Mouse (Mus musculus) hindbrain, embryonic 15.5 days (tissue): ENCODE measurements around the gene C1ql1. TPM values are rescaled to one million over a fixed set of nuclear protein-coding genes. Genes with fewer than 3 reads are reported as not detected.
A peak's percentile ranks its signal among the peaks of the same experiment; 100 is the strongest.

Source experiments
- ATAC-seq: fragments of 200-750 bp; cut with Nextera tagmentation; 2 replicates; pipeline ENCODE4 v1.8.0; 2017; ENCODE audit warnings: low read depth, moderate number of reproducible peaks, moderate TSS enrichment; ENCODE audit not compliant: low FRiP score
- H3K27ac ChIP-seq: fragments of 300-500 bp; sonication (generic); replicated peaks from 2 replicates; pipeline ENCODE4 v1.5.1; 2015; ENCODE audit warnings: mild to moderate bottlenecking, inconsistent platforms
- H3K27me3 ChIP-seq: fragments of 300-500 bp; sonication (generic); 2 replicates; pipeline ENCODE4 v1.6.1; 2015; ENCODE audit warnings: control low read depth, inconsistent platforms
- H3K36me3 ChIP-seq: fragments of 300-500 bp; sonication (generic); 2 replicates; pipeline ENCODE4 v1.6.1; 2015; ENCODE audit warnings: control low read depth, inconsistent platforms
- H3K4me1 ChIP-seq: fragments of 300-500 bp; sonication (generic); replicated peaks from 2 replicates; pipeline ENCODE4 v1.6.1; 2015; ENCODE audit warnings: control low read depth, inconsistent platforms
- H3K4me2 ChIP-seq: fragments of 300-500 bp; sonication (generic); 2 replicates; pipeline ENCODE4 v1.6.1; 2015; ENCODE audit warnings: moderate library complexity, mild to moderate bottlenecking, inconsistent platforms
- H3K4me3 ChIP-seq: fragments of 300-500 bp; sonication (generic); 2 replicates; pipeline ENCODE4 v1.5.1; 2015; ENCODE audit warnings: mild to moderate bottlenecking, inconsistent platforms
- H3K9ac ChIP-seq: fragments of 300-500 bp; sonication (generic); 2 replicates; pipeline ENCODE4 v1.6.1; 2015; ENCODE audit warnings: inconsistent platforms
- H3K9me3 ChIP-seq: fragments of 300-500 bp; sonication (generic); 2 replicates; pipeline ENCODE4 v1.6.1; 2016; ENCODE audit warnings: control low read depth, inconsistent platforms
- WGBS: fragments of 180-500 bp; shearing (Covaris S2); methylation state at CpG from one replicate; pipeline ENCODE4 v1.1.7; 2015; 5-methylcytosine and 5-hydroxymethylcytosine counted together
- polyA plus RNA-seq: library from polyadenylated mRNA; unstranded; fragments of >200 nt; fragmentation: Nextera tagmentation; extraction: Ambion mirVana; gene quantifications from 2 replicates; pipeline ENCODE4 v1.2.1, GENCODE M21; 2015

The C1ql1 gene
- polyA plus RNA-seq, 1 experiment from 2014 or later: 11.1 TPM

DNA sequence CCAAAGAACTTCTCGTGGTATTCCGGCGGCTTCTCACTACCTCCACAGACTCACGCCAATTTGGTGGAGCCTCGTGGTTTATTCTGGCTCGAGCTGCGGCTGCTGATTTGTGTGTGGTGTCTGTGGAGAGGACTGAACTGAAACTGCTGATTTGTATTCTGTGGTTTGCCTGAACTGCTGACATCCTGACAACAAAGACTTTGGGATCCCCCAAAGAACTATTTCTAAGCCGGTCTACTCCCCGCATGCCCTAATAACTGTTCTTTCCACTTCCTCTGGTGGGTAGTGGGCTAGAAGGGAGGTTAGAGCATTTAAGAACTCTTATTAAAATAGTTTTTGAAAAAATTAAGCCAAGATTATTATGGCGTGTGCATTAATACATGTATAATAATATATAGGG lies 15.8 kb downstream of the C1ql1 start:
- H3K4me2 ChIP-seq: no peak overlapping the region
- H3K27ac ChIP-seq: no peak overlapping the region
- WGBS: 88% methylated on average over 10 of the region's 10 CpGs
- H3K27me3 ChIP-seq: no peaks in the 10 kb centered on the region
- H3K4me1 ChIP-seq: no peaks in the 10 kb centered on the region
- H3K9ac ChIP-seq: no peak overlapping the region
- no peak overlapping the region for H3K4me3 ChIP-seq
- no peak for ATAC-seq
- H3K36me3 ChIP-seq: no peaks in the 10 kb centered on the region
- no peaks in the 10 kb centered on the region for H3K9me3 ChIP-seq

- Histone ChIP-seq H3K36me3 (no peaks in the 10 kb centered on the region), H3K4me3 (peak overlapping the region; percentile 54), H3K9me3 (no peaks in the 10 kb centered on the region), H3K4me2 (peak overlapping the region; percentile 77), H3K9ac (peak overlapping the region; percentile 43), H3K27me3 (no peaks in the 10 kb centered on the region), H3K4me1 (peaks cover 14% of the 10 kb centered on the region), H3K27ac (peak overlapping the region; percentile 77)
- ATAC-seq: no peak; the same call in 1 of the 2 replicates
- 2% methylated on average over 10 of the region's 10 CpGs for WGBS
Measured at GRCm38 (mm10) chr11:102925351-102925717, 21.2 kb downstream of the C1ql1 start.

DNA sequence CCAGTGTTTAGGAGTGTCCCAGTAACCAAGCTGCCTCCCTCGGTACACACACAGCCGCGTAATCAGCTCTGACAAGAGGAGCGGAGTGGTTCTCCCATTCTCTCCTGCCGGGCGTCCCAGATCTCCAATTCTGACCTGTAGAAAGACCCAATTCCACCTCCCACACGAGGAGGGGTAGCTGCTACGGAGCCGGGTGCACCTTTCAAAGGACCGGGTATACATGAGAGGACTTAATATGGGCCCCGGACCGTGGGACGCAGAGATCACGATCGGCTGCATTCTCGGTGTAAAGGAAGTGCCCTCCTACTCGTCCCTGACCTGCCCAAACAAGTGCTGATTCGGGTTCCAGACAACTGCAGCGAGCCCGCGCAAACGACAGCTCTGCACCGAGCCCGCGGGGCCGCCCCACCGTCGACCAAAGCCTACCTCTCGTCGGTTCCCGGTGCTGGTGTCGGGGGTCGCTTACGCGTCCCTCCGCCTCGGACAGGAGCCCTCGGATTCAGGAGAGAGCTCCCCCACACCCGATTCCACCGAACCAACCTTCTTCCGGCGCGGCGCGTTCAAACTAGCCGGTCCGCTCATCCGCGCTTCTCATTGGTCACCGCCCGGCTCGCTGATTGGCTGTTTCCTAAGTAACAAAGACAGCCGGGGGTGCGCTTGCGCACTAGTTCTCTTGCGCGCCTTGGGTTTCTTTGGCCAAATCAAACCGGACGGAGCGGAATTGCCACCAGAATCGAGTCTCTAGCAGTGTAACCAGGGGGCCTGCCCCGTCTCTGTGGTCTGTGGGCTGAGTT lies 21.7 kb downstream of the C1ql1 start, which contains the start of gene Kif18b:
Gene Kif18b (minus strand): TSS at position 568 of the 794 bp plus-strand sequence.
- Histone ChIP-seq H3K4me3 (peak within 1 kb of the TSS; percentile 54), H3K9ac (peak within 1 kb of the TSS; percentile 43), H3K4me2 (peak within 1 kb of the TSS; percentile 77), H3K4me1 (peaks cover 14% of the 10 kb centered on the region), H3K27ac (peak within 1 kb of the TSS; percentile 77), H3K27me3 (no peaks in the 10 kb centered on the region), H3K36me3 (no peaks in the 10 kb centered on the region), H3K9me3 (no peaks in the 10 kb centered on the region)
- WGBS: under 1% methylated on average over 62 of the region's 62 CpGs
- ATAC-seq: peak; percentile 94

- no peak overlapping the region for H3K9ac ChIP-seq
- no peak for ATAC-seq
- no peak overlapping the region for H3K27ac ChIP-seq
- H3K27me3 ChIP-seq: no peaks in the 10 kb centered on the region
- 59% methylated on average over 6 of the region's 6 CpGs for WGBS
- no peak overlapping the region for H3K4me3 ChIP-seq
- no peaks in the 10 kb centered on the region for H3K36me3 ChIP-seq
- H3K4me1 ChIP-seq: peaks cover 14% of the 10 kb centered on the region
- H3K9me3 ChIP-seq: no peaks in the 10 kb centered on the region
- no peak overlapping the region for H3K4me2 ChIP-seq
Measured at GRCm38 (mm10) chr11:102921491-102921890, 25.0 kb downstream of the C1ql1 start.

- peaks cover 9% of the 10 kb centered on the region for H3K4me1 ChIP-seq
- H3K27ac ChIP-seq: no peak overlapping the region
- H3K9me3 ChIP-seq: no peaks in the 10 kb centered on the region
- no peaks in the 10 kb centered on the region for H3K36me3 ChIP-seq
- 72% methylated on average over 4 of the region's 4 CpGs for WGBS
- H3K4me3 ChIP-seq: no peak overlapping the region
- no peaks in the 10 kb centered on the region for H3K27me3 ChIP-seq
- no peak overlapping the region for H3K9ac ChIP-seq
- no peak overlapping the region for H3K4me2 ChIP-seq
- ATAC-seq: no peak
Measured at GRCm38 (mm10) chr11:102918077-102918476, 28.4 kb downstream of the C1ql1 start.

- ATAC-seq: no peak
- H3K4me2 ChIP-seq: no peak overlapping the region
- 92% methylated on average over 9 of the region's 9 CpGs for WGBS
- no peaks in the 10 kb centered on the region for H3K27me3 ChIP-seq
- no peak overlapping the region for H3K9ac ChIP-seq
- no peaks in the 10 kb centered on the region for H3K4me1 ChIP-seq
- H3K27ac ChIP-seq: no peak overlapping the region
- H3K9me3 ChIP-seq: no peaks in the 10 kb centered on the region
- no peaks in the 10 kb centered on the region for H3K36me3 ChIP-seq
- H3K4me3 ChIP-seq: no peak overlapping the region
Measured at GRCm38 (mm10) chr11:102915380-102915779, 31.1 kb downstream of the C1ql1 start.

GRCm38 (mm10) chr11:102911376-102911775 lies 35.1 kb downstream of the C1ql1 start:
- H3K27ac ChIP-seq: no peak overlapping the region
- no peaks in the 10 kb centered on the region for H3K9me3 ChIP-seq
- WGBS: 67% methylated on average over 7 of the region's 7 CpGs
- H3K36me3 ChIP-seq: no peaks in the 10 kb centered on the region
- no peaks in the 10 kb centered on the region for H3K27me3 ChIP-seq
- no peaks in the 10 kb centered on the region for H3K4me1 ChIP-seq
- H3K4me2 ChIP-seq: no peak overlapping the region
- no peak overlapping the region for H3K9ac ChIP-seq
- ATAC-seq: no peak
- H3K4me3 ChIP-seq: no peak overlapping the region

DNA sequence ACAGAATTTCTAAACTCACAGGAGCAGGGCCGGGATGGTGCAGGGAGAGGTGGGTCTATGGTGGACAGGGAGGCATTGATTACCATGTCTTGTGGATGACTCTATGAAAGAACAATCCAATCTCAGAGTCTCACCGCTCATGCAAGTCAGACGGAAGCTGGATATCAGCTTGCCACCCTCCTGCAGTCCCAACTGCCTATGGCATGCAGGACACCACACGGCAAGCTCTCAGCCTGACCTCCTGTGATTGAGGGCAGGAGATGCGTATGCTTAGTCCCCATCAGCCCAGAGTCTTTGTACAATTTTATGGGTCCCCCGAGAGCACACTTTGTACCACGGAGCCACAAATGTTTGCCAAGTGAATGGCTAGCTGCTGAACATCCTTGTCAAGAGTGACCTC lies 42.8 kb downstream of the C1ql1 start:
- no peaks in the 10 kb centered on the region; the same call in 1 of the 2 replicates for H3K27me3 ChIP-seq
- peaks cover 10% of the 10 kb centered on the region for H3K4me1 ChIP-seq
- 69% methylated on average over 7 of the region's 7 CpGs for WGBS
- H3K27ac ChIP-seq: no peak overlapping the region
- no peaks in the 10 kb centered on the region for H3K36me3 ChIP-seq
- no peak for ATAC-seq
- H3K9ac ChIP-seq: no peak overlapping the region
- H3K9me3 ChIP-seq: no peaks in the 10 kb centered on the region
- H3K4me2 ChIP-seq: no peak overlapping the region
- no peak overlapping the region for H3K4me3 ChIP-seq

DNA sequence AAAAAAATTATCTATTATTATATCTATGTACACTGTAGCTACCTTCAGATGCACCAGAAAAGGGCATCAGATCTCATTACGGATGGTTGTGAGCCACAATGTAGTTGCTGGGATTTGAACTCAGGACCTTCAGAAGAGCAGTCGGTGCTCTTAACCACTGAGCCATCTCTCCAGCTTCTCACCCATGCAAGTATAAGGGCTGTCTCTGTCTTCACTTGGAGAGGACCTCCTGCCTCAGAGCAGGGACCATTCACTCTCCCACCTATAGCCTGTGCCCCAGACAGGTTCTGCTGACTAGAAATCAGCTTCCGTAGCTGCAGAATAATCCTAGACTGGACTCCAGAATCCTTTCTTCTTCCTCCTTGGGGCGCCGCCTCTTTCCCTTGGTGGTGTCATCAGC lies 44.4 kb downstream of the C1ql1 start:
- H3K9ac ChIP-seq: no peak overlapping the region
- H3K27me3 ChIP-seq: no peaks in the 10 kb centered on the region; the same call in 1 of the 2 replicates
- no peak overlapping the region for H3K27ac ChIP-seq
- peaks cover 19% of the 10 kb centered on the region for H3K4me1 ChIP-seq
- H3K4me2 ChIP-seq: no peak overlapping the region
- ATAC-seq: no peak
- no peaks in the 10 kb centered on the region for H3K9me3 ChIP-seq
- WGBS: 87% methylated on average over 5 of the region's 5 CpGs
- H3K36me3 ChIP-seq: no peaks in the 10 kb centered on the region
- H3K4me3 ChIP-seq: no peak overlapping the region

GRCm38 (mm10) chr11:102901199-102901598 lies 45.3 kb downstream of the C1ql1 start:
- Histone ChIP-seq H3K27me3 (peaks cover 1% of the 10 kb centered on the region; the same call in 1 of the 2 replicates), H3K4me1 (peaks cover 19% of the 10 kb centered on the region), H3K36me3 (no peaks in the 10 kb centered on the region), H3K4me3 (no peak overlapping the region), H3K4me2 (no peak overlapping the region), H3K27ac (no peak overlapping the region), H3K9me3 (no peaks in the 10 kb centered on the region), H3K9ac (no peak overlapping the region)
- 57% methylated on average over 4 of the region's 4 CpGs for WGBS
- no peak for ATAC-seq

DNA sequence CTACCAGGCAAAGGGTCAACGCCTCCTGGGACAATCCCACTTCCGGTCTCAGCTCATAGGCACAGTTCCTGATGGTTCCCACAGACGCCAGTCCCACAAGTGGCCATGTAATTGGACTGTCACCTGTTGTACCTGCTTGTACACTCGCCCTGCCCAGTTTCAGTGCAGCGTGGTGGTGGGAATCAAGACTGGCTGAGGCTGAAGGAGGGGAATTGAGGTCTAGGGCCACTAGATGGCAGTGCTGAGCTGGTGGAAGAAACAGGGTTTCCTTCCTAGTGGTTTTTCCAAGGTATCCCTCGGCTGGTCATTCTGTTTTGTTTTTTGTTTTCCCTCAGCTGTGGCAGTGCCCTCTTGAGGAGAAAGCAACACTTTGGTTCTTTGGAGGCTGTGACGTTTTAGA lies 45.7 kb downstream of the C1ql1 start, which contains the start of gene Gfap:
Gene Gfap (minus strand): TSS at position 150 of the 400 bp plus-strand sequence.
- Histone ChIP-seq H3K9ac (no peak within 1 kb of the TSS), H3K4me1 (peaks cover 19% of the 10 kb centered on the region), H3K27me3 (peaks cover 5% of the 10 kb centered on the region; the same call in 1 of the 2 replicates), H3K4me2 (no peak within 1 kb of the TSS), H3K36me3 (no peaks in the 10 kb centered on the region), H3K9me3 (no peaks in the 10 kb centered on the region), H3K27ac (no peak within 1 kb of the TSS), H3K4me3 (no peak within 1 kb of the TSS)
- 10% methylated on average over 7 of the region's 7 CpGs for WGBS
- ATAC-seq: 0 out of 2 replicates have a peak, but pooled peaks have one; percentile 31

GRCm38 (mm10) chr11:102898408-102898807 lies 48.1 kb downstream of the C1ql1 start:
- Histone ChIP-seq H3K4me1 (peaks cover 12% of the 10 kb centered on the region; the same call in 1 of the 2 replicates), H3K27ac (0 out of 2 replicates have a peak overlapping the region, but pooled peaks have one; percentile 31), H3K4me3 (no peak overlapping the region), H3K9ac (no peak overlapping the region), H3K9me3 (no peaks in the 10 kb centered on the region), H3K4me2 (no peak overlapping the region), H3K36me3 (no peaks in the 10 kb centered on the region), H3K27me3 (peaks cover 23% of the 10 kb centered on the region)
- peak; percentile 86 for ATAC-seq
- WGBS: 52% methylated on average over 9 of the region's 9 CpGs
